Mouse (Mus musculus) spleen, postnatal 4 days (tissue): Measurements from ENCODE around the gene Prdm5.

Experiments
- DNase-seq, 2 experiments: peaks; one replicate each; pipeline ENCODE4 v3.0.0; 2022; ENCODE audit warnings: low spot score in 2 of 2

Gene Prdm5

GRCm38 (mm10) chr6:65831443-65831842 lies 52.7 kb downstream of the Prdm5 start:
- no peak for DNase-seq

- no peak for DNase-seq
Observed at GRCm38 (mm10) chr6:65834013-65834412, 55.2 kb downstream of the Prdm5 start.

- DNase-seq = no peak
Observed at GRCm38 (mm10) chr6:65842579-65842978, 63.8 kb downstream of the Prdm5 start.

GRCm38 (mm10) chr6:65849127-65849526 lies 70.3 kb downstream of the Prdm5 start:
- DNase-seq = no peak

GRCm38 (mm10) chr6:65849687-65850086 lies 70.9 kb downstream of the Prdm5 start:
- DNase-seq = no peak

- no peak for DNase-seq
Observed at GRCm38 (mm10) chr6:65850221-65850620, 71.4 kb downstream of the Prdm5 start.

- no peak for DNase-seq
Observed at GRCm38 (mm10) chr6:65854020-65854419, 75.2 kb downstream of the Prdm5 start.

- DNase-seq = no peak
Observed at GRCm38 (mm10) chr6:65854585-65854984, 75.8 kb downstream of the Prdm5 start.

- DNase-seq = no peak
Observed at GRCm38 (mm10) chr6:65860609-65861008, 81.8 kb downstream of the Prdm5 start.

GRCm38 (mm10) chr6:65862836-65863235 lies 84.0 kb downstream of the Prdm5 start:
- no peak for DNase-seq

- DNase-seq = no peak
Observed at GRCm38 (mm10) chr6:65864233-65864632, 85.4 kb downstream of the Prdm5 start.

GRCm38 (mm10) chr6:65864919-65865318 lies 86.1 kb downstream of the Prdm5 start:
- DNase-seq = no peak

GRCm38 (mm10) chr6:65865861-65866260 lies 87.1 kb downstream of the Prdm5 start:
- no peak for DNase-seq

- no peak for DNase-seq
Observed at GRCm38 (mm10) chr6:65871754-65872278, 93.0 kb downstream of the Prdm5 start.

- DNase-seq = no peak
Observed at GRCm38 (mm10) chr6:65878300-65878699, 99.5 kb downstream of the Prdm5 start.

- no peak for DNase-seq
Observed at GRCm38 (mm10) chr6:65888835-65889234, 110.0 kb downstream of the Prdm5 start.

- DNase-seq = no peak
Observed at GRCm38 (mm10) chr6:65892045-65892660, 113.4 kb downstream of the Prdm5 start.

- DNase-seq = no peak
Observed at GRCm38 (mm10) chr6:65906657-65907182, 127.9 kb downstream of the Prdm5 start.

GRCm38 (mm10) chr6:65915421-65915820 lies 136.6 kb downstream of the Prdm5 start:
- DNase-seq = no peak

GRCm38 (mm10) chr6:65921703-65922102 lies 142.9 kb downstream of the Prdm5 start:
- DNase-seq = no peak

GRCm38 (mm10) chr6:65923501-65924084 lies 144.8 kb downstream of the Prdm5 start:
- no peak for DNase-seq

GRCm38 (mm10) chr6:65925737-65926333 lies 147.0 kb downstream of the Prdm5 start:
- DNase-seq = no peak

- DNase-seq = no peak
Observed at GRCm38 (mm10) chr6:65930523-65930922, 151.7 kb downstream of the Prdm5 start.
